Mouse (Mus musculus): ENCODE measurements around the gene Fam193b.

Fam193b gene

DNA sequence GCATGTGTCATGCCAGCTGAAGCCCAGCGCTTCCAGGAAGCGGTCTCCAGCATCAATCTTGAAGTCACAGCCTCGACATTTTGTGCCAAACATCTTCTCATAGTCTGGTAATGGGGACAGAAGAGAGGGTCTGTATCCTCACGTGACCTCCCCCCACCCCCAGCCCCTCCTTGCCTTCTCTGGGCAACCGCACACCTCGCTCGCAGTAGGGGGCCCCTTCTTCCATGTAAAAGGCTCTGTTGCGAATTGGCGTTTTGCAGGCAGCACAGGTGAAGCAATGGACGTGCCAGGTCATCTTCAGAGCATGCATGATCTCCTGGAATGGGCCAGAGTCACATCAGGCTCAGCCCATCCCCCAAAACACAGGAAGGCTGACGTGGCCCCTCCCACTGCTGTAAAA lies 72.0 kb downstream of the Fam193b start:
- no peak for DNase-seq (ENCODE audit: low spot score)

DNA sequence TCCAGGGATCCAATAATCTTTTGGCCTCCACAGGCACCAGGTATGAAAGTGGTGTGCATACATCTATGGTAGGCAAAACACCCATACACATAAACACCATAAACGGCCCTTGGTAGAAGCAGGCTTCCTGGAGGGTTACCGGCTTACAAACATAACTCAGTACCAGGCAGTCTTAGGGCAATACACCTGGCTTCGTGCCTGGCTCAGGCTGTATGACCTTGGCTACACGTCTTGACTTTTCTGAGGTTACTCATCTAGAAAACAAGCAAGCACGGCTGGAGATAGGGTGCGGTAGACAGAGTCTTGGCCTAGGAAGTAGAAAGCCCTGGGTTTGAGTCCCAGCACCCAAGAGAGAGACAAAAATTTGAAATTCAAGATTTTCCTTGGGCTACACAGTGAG lies 74.3 kb downstream of the Fam193b start:
- DNase-seq (ENCODE audit: low spot score) = no peak

DNA sequence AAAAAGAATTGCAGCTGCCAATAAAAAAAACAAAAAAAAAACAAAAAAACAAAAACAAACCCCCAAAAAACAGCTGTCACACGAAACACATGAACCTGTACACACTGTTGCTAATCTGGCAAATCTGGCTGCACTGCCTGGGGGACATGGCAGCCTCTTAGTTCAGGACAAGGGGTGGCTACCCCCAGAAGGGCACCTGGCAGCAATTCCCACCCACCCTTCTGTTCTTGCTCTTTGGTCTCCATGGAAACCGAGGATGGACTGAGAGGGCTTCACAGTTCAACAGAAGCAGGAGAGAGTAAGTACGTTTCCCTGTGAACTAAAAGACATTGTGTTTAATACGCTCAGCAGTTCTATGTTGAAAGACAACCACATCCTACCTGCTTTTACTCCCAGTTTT lies 75.2 kb downstream of the Fam193b start:
- DNase-seq (ENCODE audit: low spot score) = no peak

DNA sequence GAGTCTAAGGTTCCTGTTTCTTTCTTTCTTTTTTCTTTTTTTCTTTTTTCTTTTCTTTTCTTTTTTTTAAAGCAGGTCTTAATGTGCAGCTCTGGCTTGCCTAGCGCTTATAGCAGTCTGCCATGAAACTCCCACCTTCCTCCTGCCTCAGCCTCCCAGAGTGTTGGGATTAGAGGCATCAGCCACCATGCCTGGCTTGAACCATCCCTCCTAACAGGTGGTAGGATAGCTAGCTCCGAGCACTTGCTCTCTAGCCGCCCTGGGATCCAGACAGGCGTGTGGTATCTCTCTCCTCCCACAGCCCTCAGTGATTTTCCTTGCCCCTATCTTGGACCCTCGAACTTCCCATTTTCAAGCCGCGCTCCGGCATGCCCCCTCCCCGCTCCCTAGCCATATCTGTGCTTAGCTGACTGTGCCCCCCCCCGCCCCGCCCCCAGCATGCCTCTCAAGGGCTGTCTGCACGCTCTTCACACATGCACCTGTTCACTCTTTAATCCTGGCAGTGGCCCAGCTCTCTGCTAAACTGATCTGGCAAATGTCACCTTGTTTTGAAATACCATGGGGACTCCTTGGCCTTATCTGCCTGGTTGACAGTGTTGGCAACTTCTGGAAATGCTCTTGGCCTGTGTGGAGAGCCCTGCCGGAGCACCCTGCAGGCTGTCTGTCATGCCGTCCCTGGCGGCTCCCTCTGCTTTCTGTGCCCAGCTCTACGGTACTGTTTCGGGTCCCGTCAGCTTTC lies 75.9 kb downstream of the Fam193b start:
- DNase-seq (ENCODE audit: low spot score) = no peak

DNA sequence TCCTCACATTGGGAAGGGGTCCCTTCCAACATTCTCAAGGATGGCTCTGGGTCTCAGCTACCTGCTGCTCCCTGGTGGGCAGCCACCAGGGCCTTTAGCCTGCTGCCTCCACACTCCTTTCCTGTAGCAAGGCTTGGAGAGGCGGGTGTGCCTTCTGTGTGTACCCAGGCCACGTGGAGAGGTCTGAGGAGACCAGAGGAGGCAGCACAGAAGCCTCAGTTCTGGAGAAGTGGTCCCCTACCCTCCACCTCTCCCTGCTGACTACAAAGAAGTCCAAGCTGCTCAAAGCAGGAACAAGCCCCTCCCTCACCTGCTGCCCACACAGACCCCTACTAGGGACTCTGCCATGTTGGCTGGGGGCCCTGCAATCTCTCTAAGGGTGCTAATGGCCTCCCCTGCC lies 76.7 kb downstream of the Fam193b start:
- no peak for DNase-seq (ENCODE audit: low spot score)

Measured in urinary bladder, postnatal 25 days (tissue).